Mouse (Mus musculus) C2C12 (cell line): Measurements from ENCODE around the gene Cdc73. TPM values are rescaled to one million over a fixed set of nuclear protein-coding genes. Genes with fewer than 3 reads are reported as not detected.

Source experiments
- H3K27me3 ChIP-seq: one replicate; pipeline ENCODE4 v1.6.1; 2011; ENCODE audit not compliant: control insufficient read depth, insufficient read depth, insufficient read length
- H3K36me3 ChIP-seq: one replicate; pipeline ENCODE4 v1.6.1; 2011; ENCODE audit not compliant: control insufficient read depth, insufficient read depth
- H3K4me3 ChIP-seq: one replicate; pipeline ENCODE4 v1.5.1; 2011; ENCODE audit warnings: mild to moderate bottlenecking, control low read depth; ENCODE audit not compliant: poor library complexity, insufficient read depth, severe bottlenecking
- H3K79me2 ChIP-seq: one replicate; pipeline ENCODE4 v1.6.1; 2011; ENCODE audit not compliant: control insufficient read depth, insufficient read depth
- H3K79me3 ChIP-seq: one replicate; pipeline ENCODE4 v1.6.1; 2011; ENCODE audit warnings: low read depth, control low read depth
- H3ac ChIP-seq: one replicate; pipeline ENCODE3; 2011; ENCODE audit warnings: low read depth; ENCODE audit not compliant: control insufficient read depth, insufficient read length
- CEBPB ChIP-seq: IDR thresholded peaks from one replicate; pipeline ENCODE4 v1.6.1; 2011; ENCODE audit warnings: low read depth, mild to moderate bottlenecking, control low read depth, moderate library complexity
- CTCF ChIP-seq: IDR thresholded peaks from one replicate; pipeline ENCODE4 v1.5.1; 2011; ENCODE audit not compliant: control insufficient read depth, insufficient read depth, insufficient read length
- FOSL1 ChIP-seq: IDR thresholded peaks from one replicate; pipeline ENCODE4 v1.8.0; 2011; ENCODE audit warnings: mild to moderate bottlenecking, low read length; ENCODE audit not compliant: poor library complexity, insufficient read depth, severe bottlenecking
- MAX ChIP-seq: IDR thresholded peaks from one replicate; pipeline ENCODE4 v1.6.1; 2011; ENCODE audit warnings: mild to moderate bottlenecking, control low read depth
- MYOD1 ChIP-seq: IDR thresholded peaks from one replicate; pipeline ENCODE4 v1.6.1; 2011; ENCODE audit warnings: low read depth; ENCODE audit not compliant: control insufficient read depth, insufficient read length
- MYOG ChIP-seq: IDR thresholded peaks from one replicate; pipeline ENCODE4 v1.6.1; 2011; ENCODE audit not compliant: control insufficient read depth, insufficient read length; ENCODE audit errors: extremely low read depth
- USF1 ChIP-seq: IDR thresholded peaks from one replicate; pipeline ENCODE4 v1.6.1; 2011; ENCODE audit warnings: low read depth, mild to moderate bottlenecking, control low read depth, moderate library complexity
- polyA plus RNA-seq: library from polyadenylated mRNA; unstranded; fragments of >200 nt; fragmentation: generic; extraction: Trizol; gene quantifications from one replicate; pipeline ENCODE4 v1.2.1, GENCODE M21; 2012; ENCODE audit warnings: missing spikeins

Gene Cdc73
- polyA plus RNA-seq, 1 experiment, result 17.4 TPM

- H3K79me3 ChIP-seq, result no peaks in the 10 kb centered on the region
- TF ChIP-seq USF1, result no peak
- TF ChIP-seq MYOG, result no peak
- no peak for TF ChIP-seq CEBPB
- no peak for TF ChIP-seq MAX
- TF ChIP-seq CTCF, result no peak
- no peak for TF ChIP-seq FOSL1
- no peak for TF ChIP-seq MYOD1
- no peaks in the 10 kb centered on the region for H3K27me3 ChIP-seq
- H3ac ChIP-seq, result no peak overlapping the region
- no peaks in the 10 kb centered on the region for H3K36me3 ChIP-seq
- H3K4me3 ChIP-seq, result no peak overlapping the region
- no peaks in the 10 kb centered on the region for H3K79me2 ChIP-seq
Observed at GRCm38 (mm10) chr1:143555533-143555932, 147.2 kb downstream of the Cdc73 start.

GRCm38 (mm10) chr1:143554621-143555020 lies 148.1 kb downstream of the Cdc73 start:
- H3K79me2 ChIP-seq, result no peaks in the 10 kb centered on the region
- no peaks in the 10 kb centered on the region for H3K36me3 ChIP-seq
- TF ChIP-seq MAX (no peak), MYOD1 (no peak), FOSL1 (no peak), CEBPB (no peak), CTCF (no peak), MYOG (no peak), USF1 (no peak)
- H3K4me3 ChIP-seq, result no peak overlapping the region
- H3ac ChIP-seq, result no peak overlapping the region
- H3K27me3 ChIP-seq, result no peaks in the 10 kb centered on the region
- H3K79me3 ChIP-seq, result no peaks in the 10 kb centered on the region

Other genes with a start within 250 kb of the Cdc73 start
- 0.04 TPM for gene B3galt2, start 62.2 kb downstream of the Cdc73 start, polyA plus RNA-seq
- gene Glrx2, start 13.4 kb upstream of the Cdc73 start, polyA plus RNA-seq, result 63.7 TPM
- gene Trove2, start 74.2 kb upstream of the Cdc73 start, polyA plus RNA-seq, result 3.0 TPM
- gene Uchl5, start 74.4 kb upstream of the Cdc73 start, polyA plus RNA-seq, result 23.4 TPM